Mouse (Mus musculus): ENCODE results near the gene Pcsk5. TPM values are rescaled to one million over a fixed set of nuclear protein-coding genes. Genes with fewer than 3 reads are reported as not detected.
A peak's percentile ranks its signal among the peaks of the same experiment; 100 is the strongest.

The Pcsk5 gene
- polyA plus RNA-seq, 1 experiment from 2014 or later: 7.9 TPM

DNA sequence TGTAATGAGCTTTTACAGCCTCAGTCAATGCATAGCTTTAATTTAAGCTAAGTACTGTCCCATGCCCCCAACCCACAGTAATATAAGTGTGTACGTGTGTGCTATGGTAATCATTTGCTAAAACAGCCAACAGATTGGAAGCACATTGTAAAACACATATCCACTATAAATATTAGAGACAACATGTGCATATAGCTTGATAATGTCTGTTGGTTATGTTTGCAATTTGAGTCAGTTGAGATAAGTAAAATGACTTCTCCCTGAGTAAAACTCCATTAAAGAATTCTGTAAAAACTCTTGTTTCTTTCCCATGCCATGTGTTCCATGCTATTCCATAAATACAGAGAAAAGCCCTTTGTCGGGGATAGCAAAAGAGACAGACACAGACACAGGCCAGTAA lies 4.2 kb upstream of the Pcsk5 start:
- Histone ChIP-seq H3K9me3 (ENCODE audit: control insufficient read depth, low read length) (no peaks in the 10 kb centered on the region), H3K4me2 (ENCODE audit: low read length) (no peak overlapping the region), H3K4me1 (ENCODE audit: control insufficient read depth, insufficient read depth, low read length) (peaks cover 2% of the 10 kb centered on the region; the same call in 1 of the 2 replicates), H3K27me3 (ENCODE audit: control insufficient read depth, insufficient read depth, low read length) (0 out of 2 replicates have a peak, but pooled peaks cover 4% of the 10 kb centered on the region), H3K27ac (replicated peaks; ENCODE audit: low read depth, low read length) (no peak overlapping the region), H3K36me3 (ENCODE audit: control insufficient read depth, insufficient read depth, low read length) (no peaks in the 10 kb centered on the region), H3K4me3 (replicated peaks; ENCODE audit: low read depth, low read length) (no peak overlapping the region), H3K9ac (replicated peaks; ENCODE audit: low read length) (no peak overlapping the region)
- ATAC-seq (ENCODE audit: low FRiP score, low TSS enrichment): no peak
- 91% methylated on average over 2 of the region's 2 CpGs for WGBS
- no peak for DNase-seq

DNA sequence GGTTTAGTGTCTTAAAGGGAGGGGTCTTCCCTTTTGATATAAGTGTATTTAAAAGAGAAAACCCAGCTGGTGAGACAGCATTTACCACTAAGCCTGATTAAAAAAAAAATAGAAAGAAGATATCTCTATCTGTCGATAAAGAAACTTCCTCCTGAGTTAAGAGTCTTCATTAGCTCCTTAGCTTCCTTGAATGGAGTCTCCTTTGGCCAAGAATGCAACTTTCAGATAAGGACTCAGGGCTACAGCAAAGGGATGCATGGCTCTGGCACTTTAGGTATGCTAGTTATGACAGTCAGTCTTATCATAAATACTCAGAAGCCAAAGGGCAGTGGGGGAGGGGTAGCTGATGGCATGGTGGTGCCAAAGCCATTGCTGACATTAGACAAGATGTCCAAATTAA lies 2.4 kb upstream of the Pcsk5 start:
- 82% methylated on average over 1 of the region's 1 CpGs for WGBS
- no peak overlapping the region for H3K27ac ChIP-seq (replicated peaks; ENCODE audit: low read depth, low read length)
- H3K4me3 ChIP-seq (replicated peaks; ENCODE audit: low read depth, low read length): no peak overlapping the region

GRCm38 (mm10) chr19:17836566-17837470 lies 614 bp downstream of the Pcsk5 start:
- Histone ChIP-seq H3K27ac (replicated peaks; ENCODE audit: low read depth, low read length) (peak overlapping the region; percentile 78), H3K4me3 (replicated peaks; ENCODE audit: low read depth, low read length) (peak overlapping the region; percentile 70), H3K4me2 (ENCODE audit: low read length) (peak overlapping the region; percentile 88), H3K9me3 (ENCODE audit: control insufficient read depth, low read length) (no peaks in the 10 kb centered on the region), H3K36me3 (ENCODE audit: control insufficient read depth, insufficient read depth, low read length) (no peaks in the 10 kb centered on the region), H3K9ac (replicated peaks; ENCODE audit: low read length) (peak overlapping the region; percentile 66), H3K4me1 (ENCODE audit: control insufficient read depth, insufficient read depth, low read length) (peaks cover 16% of the 10 kb centered on the region; the same call in 1 of the 2 replicates), H3K27me3 (ENCODE audit: control insufficient read depth, insufficient read depth, low read length) (0 out of 2 replicates have a peak, but pooled peaks cover 9% of the 10 kb centered on the region)
- peak; percentile 80 for ATAC-seq (ENCODE audit: low FRiP score, low TSS enrichment)
- DNase-seq: peak; percentile 77
- under 1% methylated on average over 71 of the region's 72 CpGs for WGBS

More for the DNA sequence above, 2.4 kb upstream of the Pcsk5 start:
- DNase-seq: no peak
- H3K9me3 ChIP-seq (ENCODE audit: control insufficient read depth, low read length): no peaks in the 10 kb centered on the region
- 0 out of 2 replicates have a peak, but pooled peaks cover 12% of the 10 kb centered on the region for H3K27me3 ChIP-seq (ENCODE audit: control insufficient read depth, insufficient read depth, low read length)
- no peak overlapping the region for H3K9ac ChIP-seq (replicated peaks; ENCODE audit: low read length)
- H3K4me2 ChIP-seq (ENCODE audit: low read length): no peak overlapping the region
- ATAC-seq (ENCODE audit: low FRiP score, low TSS enrichment): no peak
- H3K4me1 ChIP-seq (ENCODE audit: control insufficient read depth, insufficient read depth, low read length): peaks cover 16% of the 10 kb centered on the region; the same call in 1 of the 2 replicates
- H3K36me3 ChIP-seq (ENCODE audit: control insufficient read depth, insufficient read depth, low read length): no peaks in the 10 kb centered on the region

- WGBS: under 1% methylated on average over 28 of the region's 28 CpGs
- 0 out of 2 replicates have a peak, but pooled peaks have one; percentile 8 for ATAC-seq (ENCODE audit: low FRiP score, low TSS enrichment)
These were observed 1.5 kb downstream of the Pcsk5 start for GRCm38 (mm10) chr19:17835681-17836565.

GRCm38 (mm10) chr19:17834894-17835293 lies 2.5 kb downstream of the Pcsk5 start:
- Histone ChIP-seq H3K9me3 (ENCODE audit: control insufficient read depth, low read length) (no peaks in the 10 kb centered on the region), H3K4me1 (ENCODE audit: control insufficient read depth, insufficient read depth, low read length) (peaks cover 16% of the 10 kb centered on the region; the same call in 1 of the 2 replicates), H3K4me2 (ENCODE audit: low read length) (peak overlapping the region; percentile 88), H3K27ac (replicated peaks; ENCODE audit: low read depth, low read length) (no peak overlapping the region), H3K4me3 (replicated peaks; ENCODE audit: low read depth, low read length) (no peak overlapping the region; the same call in 1 of the 2 replicates), H3K9ac (replicated peaks; ENCODE audit: low read length) (no peak overlapping the region), H3K36me3 (ENCODE audit: control insufficient read depth, insufficient read depth, low read length) (no peaks in the 10 kb centered on the region), H3K27me3 (ENCODE audit: control insufficient read depth, insufficient read depth, low read length) (0 out of 2 replicates have a peak, but pooled peaks cover 9% of the 10 kb centered on the region)
- DNase-seq (no peak), ATAC-seq (ENCODE audit: low FRiP score, low TSS enrichment) (no peak)

More at GRCm38 (mm10) chr19:17835681-17836565, 1.5 kb downstream of the Pcsk5 start:
- peak overlapping the region; percentile 70 for H3K4me3 ChIP-seq (replicated peaks; ENCODE audit: low read depth, low read length)
- peak overlapping the region; percentile 66 for H3K9ac ChIP-seq (replicated peaks; ENCODE audit: low read length)
- H3K4me2 ChIP-seq (ENCODE audit: low read length): peak overlapping the region; percentile 88
- peaks cover 16% of the 10 kb centered on the region; the same call in 1 of the 2 replicates for H3K4me1 ChIP-seq (ENCODE audit: control insufficient read depth, insufficient read depth, low read length)
- H3K27me3 ChIP-seq (ENCODE audit: control insufficient read depth, insufficient read depth, low read length): 0 out of 2 replicates have a peak, but pooled peaks cover 9% of the 10 kb centered on the region
- DNase-seq: peak; percentile 66
- no peaks in the 10 kb centered on the region for H3K9me3 ChIP-seq (ENCODE audit: control insufficient read depth, low read length)
- no peaks in the 10 kb centered on the region for H3K36me3 ChIP-seq (ENCODE audit: control insufficient read depth, insufficient read depth, low read length)
- H3K27ac ChIP-seq (replicated peaks; ENCODE audit: low read depth, low read length): no peak overlapping the region

DNA sequence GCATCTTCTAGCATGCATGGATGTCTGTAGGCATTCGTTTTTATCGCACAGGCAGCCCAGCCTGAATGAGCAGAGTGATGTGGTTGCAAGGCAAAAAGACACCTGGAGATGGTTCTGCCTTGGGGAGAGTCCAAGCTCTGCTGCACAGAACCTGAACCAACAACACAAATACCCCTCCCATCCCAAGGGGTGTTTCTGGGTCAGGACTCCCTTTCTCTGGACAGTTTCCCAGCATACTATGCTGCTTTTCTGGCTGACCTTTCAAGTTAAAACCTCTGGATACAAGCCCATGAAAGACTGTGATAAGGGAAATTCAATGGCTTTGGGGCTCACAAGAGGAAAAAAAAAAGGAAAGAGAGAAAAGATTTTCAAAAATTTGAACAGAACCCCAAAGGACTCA lies 6.1 kb downstream of the Pcsk5 start:
- ATAC-seq (ENCODE audit: low FRiP score, low TSS enrichment) (no peak), DNase-seq (no peak)
- 0 out of 2 replicates have a peak, but pooled peaks cover 9% of the 10 kb centered on the region for H3K27me3 ChIP-seq (ENCODE audit: control insufficient read depth, insufficient read depth, low read length)
- no peaks in the 10 kb centered on the region for H3K9me3 ChIP-seq (ENCODE audit: control insufficient read depth, low read length)
- H3K4me2 ChIP-seq (ENCODE audit: low read length): no peak overlapping the region
- no peaks in the 10 kb centered on the region for H3K36me3 ChIP-seq (ENCODE audit: control insufficient read depth, insufficient read depth, low read length)
- 92% methylated on average over 2 of the region's 2 CpGs for WGBS
- no peak overlapping the region for H3K4me3 ChIP-seq (replicated peaks; ENCODE audit: low read depth, low read length)
- H3K4me1 ChIP-seq (ENCODE audit: control insufficient read depth, insufficient read depth, low read length): peaks cover 12% of the 10 kb centered on the region; the same call in 1 of the 2 replicates
- H3K27ac ChIP-seq (replicated peaks; ENCODE audit: low read depth, low read length): no peak overlapping the region
- no peak overlapping the region for H3K9ac ChIP-seq (replicated peaks; ENCODE audit: low read length)

GRCm38 (mm10) chr19:17828414-17828813 lies 9.0 kb downstream of the Pcsk5 start:
- Histone ChIP-seq H3K4me3 (replicated peaks; ENCODE audit: low read depth, low read length) (no peak overlapping the region), H3K27me3 (ENCODE audit: control insufficient read depth, insufficient read depth, low read length) (no peaks in the 10 kb centered on the region), H3K9me3 (ENCODE audit: control insufficient read depth, low read length) (no peaks in the 10 kb centered on the region), H3K36me3 (ENCODE audit: control insufficient read depth, insufficient read depth, low read length) (no peaks in the 10 kb centered on the region), H3K4me1 (ENCODE audit: control insufficient read depth, insufficient read depth, low read length) (no peaks in the 10 kb centered on the region), H3K27ac (replicated peaks; ENCODE audit: low read depth, low read length) (no peak overlapping the region), H3K4me2 (ENCODE audit: low read length) (no peak overlapping the region), H3K9ac (replicated peaks; ENCODE audit: low read length) (no peak overlapping the region)
- no peak for DNase-seq
- 89% methylated on average over 8 of the region's 8 CpGs for WGBS
- ATAC-seq (ENCODE audit: low FRiP score, low TSS enrichment): no peak

DNA sequence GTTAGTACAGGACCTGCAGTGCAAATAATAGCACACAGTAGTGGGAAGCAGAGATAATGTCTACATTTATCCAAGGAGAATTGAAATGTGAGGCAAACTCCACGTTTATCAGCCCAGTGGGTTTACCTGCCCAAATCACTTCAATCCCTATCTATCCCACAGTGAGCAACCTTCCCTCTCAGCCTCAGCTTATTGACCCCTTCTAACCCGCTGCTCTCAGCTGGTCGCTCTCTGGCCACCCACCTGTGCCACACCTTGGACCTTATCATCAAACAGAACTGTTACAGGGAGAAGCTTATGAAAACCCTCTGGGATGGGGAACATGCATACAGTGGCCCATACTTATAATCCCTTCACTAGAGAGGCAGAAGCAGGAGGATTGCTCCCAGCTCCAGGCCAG lies 10.7 kb downstream of the Pcsk5 start:
- no peaks in the 10 kb centered on the region for H3K9me3 ChIP-seq (ENCODE audit: control insufficient read depth, low read length)
- no peak overlapping the region for H3K4me3 ChIP-seq (replicated peaks; ENCODE audit: low read depth, low read length)
- no peak overlapping the region for H3K9ac ChIP-seq (replicated peaks; ENCODE audit: low read length)
- no peaks in the 10 kb centered on the region for H3K36me3 ChIP-seq (ENCODE audit: control insufficient read depth, insufficient read depth, low read length)
- H3K27ac ChIP-seq (replicated peaks; ENCODE audit: low read depth, low read length): no peak overlapping the region
- H3K27me3 ChIP-seq (ENCODE audit: control insufficient read depth, insufficient read depth, low read length): no peaks in the 10 kb centered on the region
- ATAC-seq (ENCODE audit: low FRiP score, low TSS enrichment) (no peak), DNase-seq (no peak)
- H3K4me1 ChIP-seq (ENCODE audit: control insufficient read depth, insufficient read depth, low read length): no peaks in the 10 kb centered on the region
- 66% methylated on average over 3 of the region's 3 CpGs for WGBS
- no peak overlapping the region for H3K4me2 ChIP-seq (ENCODE audit: low read length)
